Mouse (Mus musculus) 416B (cell line): ENCODE results near the gene Nfib.

Experiments
- DNase-seq: peaks from one replicate; pipeline ENCODE4 v3.0.0; 2011; ENCODE audit warnings: low read depth

The Nfib gene

GRCm38 (mm10) chr4:82624285-82625045, 81.1 kb downstream of the Nfib start:
- DNase-seq = peak; percentile 37

DNA sequence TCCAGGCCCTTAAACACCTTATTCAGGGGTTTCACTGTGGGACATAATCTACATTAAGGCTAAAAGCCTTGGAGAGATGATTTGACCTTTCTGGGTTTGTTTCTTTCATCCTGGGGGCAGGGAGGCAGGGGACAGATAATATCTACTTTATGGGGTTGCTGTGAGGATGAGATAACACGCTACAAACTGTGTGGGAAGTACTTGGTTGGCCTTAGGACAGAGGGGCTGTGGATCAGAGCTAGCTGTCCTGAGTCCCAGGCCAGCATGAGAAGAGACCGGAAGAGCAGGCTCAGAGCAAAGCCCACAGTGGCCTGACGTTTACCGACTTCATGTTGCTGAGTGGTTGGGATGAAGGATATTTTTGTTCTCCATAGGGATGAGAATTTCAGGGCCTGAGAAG, 81.7 kb downstream of the Nfib start:
- peak; percentile 53 for DNase-seq

DNA sequence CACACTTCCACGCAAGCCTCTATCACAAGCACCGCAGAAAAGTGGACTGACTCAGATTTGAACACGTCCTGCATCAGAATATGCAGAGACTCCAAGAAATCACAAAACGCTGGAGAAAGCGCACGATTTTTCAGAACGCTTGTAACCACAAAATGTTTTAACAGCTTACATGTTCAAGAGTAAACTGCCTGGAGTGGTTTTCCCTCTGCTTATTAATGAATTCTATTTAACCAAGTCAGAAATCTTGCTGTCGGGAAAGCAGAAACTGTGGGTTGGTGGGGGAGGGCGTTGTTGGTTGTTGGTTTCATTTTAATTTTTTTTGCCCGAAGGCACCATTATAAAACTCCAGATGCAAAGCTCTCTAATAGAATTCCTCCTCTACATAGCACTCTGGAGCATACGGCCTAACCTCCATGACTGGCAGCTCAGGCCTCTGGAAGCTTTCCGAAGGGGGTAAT, 82.4 kb downstream of the Nfib start:
- DNase-seq = no peak

DNA sequence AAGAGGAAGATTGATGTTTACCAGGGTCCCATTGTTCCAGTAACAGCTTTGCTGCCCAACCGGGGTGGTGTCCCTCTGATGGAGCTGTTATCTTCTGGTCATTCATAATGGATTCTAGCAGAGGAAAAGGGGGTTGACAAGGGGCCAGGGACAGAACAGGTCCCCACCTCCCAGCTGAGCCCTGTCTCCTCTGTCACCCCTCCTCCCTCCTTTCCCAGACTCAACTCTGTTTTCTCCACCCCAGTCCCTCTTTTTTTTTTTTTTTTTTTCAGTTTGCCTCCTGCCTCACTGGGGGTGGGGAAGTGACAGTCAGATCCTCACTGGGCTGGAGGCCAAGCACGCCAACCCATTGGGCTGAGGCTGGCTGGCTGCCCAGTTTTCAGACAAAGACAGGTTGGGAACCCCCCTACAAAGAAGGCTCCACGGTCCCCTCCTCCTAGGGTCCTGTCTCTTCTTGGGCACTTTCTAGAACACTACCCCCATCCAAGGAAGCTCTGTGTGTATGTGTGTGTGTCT, 83.2 kb downstream of the Nfib start:
- DNase-seq = peak; percentile 50

GRCm38 (mm10) chr4:82619539-82619941, 86.0 kb downstream of the Nfib start:
- peak; percentile 71 for DNase-seq

- no peak for DNase-seq
Observed at GRCm38 (mm10) chr4:82619003-82619402, 86.5 kb downstream of the Nfib start.

DNA sequence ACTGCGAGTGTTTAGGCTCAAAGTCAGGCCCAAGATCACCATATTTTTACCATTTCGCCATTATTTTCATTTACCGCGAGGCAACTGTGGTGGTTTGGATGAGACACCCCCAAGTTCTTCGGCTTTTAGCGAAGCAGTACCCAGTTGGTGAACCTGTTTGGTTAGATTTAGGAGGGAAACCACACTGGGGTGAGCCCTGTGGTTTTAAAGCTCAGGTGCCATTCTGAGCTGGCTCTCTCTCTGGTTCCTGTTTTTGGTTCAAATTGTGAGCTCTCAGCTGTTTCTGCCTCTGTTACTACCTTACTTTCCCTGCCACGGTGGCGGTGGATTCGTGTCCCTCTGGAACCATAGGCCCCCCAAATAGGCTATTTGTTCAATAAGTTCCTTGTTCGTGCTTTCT, 88.3 kb downstream of the Nfib start:
- no peak for DNase-seq

DNA sequence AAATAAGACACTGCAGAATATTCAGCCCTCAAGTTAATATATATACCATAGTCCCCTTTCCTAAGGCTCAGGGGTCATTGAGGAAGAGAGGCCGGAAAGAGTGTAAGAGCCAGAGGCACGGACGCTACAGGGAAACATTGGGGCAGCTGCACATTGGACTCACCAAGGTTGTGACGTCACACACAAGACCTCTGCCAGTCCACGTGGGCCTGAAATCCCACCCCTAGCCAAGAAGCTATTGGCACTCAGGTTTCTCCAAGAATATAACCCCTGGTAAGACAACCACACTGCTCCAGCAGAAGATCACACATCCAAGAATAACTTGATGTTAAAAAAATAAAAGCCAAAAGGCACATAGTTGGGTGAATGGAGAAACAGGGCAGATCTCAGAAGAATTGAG, 89.8 kb downstream of the Nfib start:
- DNase-seq = no peak

- DNase-seq = no peak
Observed at GRCm38 (mm10) chr4:82614466-82614805, 91.1 kb downstream of the Nfib start.

DNA sequence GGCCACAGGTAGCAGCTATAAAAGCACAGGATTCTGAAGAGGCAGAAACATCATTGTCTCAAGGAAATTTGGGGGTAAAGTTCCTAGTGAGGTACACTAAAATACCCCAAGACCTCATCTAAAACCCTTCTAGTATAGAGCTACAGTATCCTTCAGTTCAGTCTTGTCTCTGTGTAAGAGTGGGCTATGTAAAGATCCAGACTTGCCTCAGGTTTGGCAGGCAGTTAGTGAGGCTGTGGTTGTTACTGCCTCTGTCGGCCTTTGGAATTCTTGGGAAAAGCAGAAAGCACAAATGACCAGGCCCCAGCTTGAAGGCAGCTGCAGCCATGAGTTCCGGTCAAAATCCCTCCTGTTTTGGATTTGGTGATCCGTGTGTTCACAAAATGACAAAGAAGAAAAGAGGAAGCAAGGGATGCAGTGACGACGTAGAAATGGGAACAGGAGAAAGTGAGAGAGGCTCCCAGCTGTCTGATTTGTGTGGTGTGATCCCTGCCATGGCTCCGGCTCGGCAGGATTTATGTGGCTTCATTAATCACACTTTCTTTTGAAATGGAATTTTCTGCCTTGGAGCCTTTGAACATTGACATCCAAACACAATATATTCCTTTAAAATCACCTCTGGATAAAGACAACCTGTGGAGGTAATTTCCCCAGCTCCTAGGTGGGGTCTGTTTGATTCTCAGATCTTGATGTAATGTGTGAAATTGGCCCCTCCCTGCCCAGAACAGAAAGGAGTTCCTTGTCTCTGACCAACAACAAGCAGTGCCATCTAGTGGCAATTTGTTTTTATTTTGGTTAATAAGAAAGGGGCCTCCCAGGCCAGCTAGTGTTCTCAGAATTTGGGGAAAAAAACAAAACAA, 91.7 kb downstream of the Nfib start:
- DNase-seq = peak; percentile 51

- DNase-seq = no peak
Observed at GRCm38 (mm10) chr4:82609676-82610075, 95.9 kb downstream of the Nfib start.

DNA sequence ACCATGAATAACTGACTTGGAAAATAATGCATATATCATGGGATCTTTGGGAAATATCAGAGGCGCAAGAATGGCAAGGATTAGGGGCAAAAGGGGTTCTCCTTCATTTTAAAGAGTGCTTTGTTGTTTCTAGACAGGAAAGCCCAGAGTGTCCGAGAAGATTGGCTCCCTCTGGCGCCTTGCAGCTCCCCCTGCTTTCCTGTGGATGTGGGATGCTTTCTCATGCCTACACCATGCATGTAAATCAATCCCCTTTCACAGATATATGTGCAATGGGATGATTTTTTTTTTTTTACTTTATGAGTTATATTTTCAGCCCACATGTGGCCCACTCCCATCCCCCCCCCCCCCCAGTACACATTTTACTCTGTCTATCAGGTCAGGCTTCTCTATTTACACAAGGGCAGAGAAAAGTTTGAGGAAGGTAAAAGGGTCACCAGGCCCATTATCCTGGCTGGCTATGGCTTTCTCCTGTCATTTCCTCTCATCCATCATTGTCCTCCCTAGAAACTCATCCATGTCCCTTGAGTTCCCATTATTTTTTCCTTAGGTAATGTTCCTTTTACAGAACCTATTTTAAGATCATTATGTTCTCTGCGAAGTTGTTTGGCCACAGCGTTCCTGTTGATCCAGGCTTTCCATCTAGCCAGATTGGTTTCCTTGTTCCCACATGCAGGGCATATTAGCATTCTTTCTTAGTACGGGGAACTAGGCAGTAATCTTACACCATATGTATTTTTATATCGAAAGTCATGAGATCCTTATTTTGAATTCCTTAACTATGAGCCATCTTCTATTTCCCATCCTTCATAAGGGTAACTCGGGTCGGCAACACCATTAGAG, 96.6 kb downstream of the Nfib start:
- DNase-seq = no peak

- DNase-seq = no peak
Observed at GRCm38 (mm10) chr4:82607266-82607665, 98.3 kb downstream of the Nfib start.

DNA sequence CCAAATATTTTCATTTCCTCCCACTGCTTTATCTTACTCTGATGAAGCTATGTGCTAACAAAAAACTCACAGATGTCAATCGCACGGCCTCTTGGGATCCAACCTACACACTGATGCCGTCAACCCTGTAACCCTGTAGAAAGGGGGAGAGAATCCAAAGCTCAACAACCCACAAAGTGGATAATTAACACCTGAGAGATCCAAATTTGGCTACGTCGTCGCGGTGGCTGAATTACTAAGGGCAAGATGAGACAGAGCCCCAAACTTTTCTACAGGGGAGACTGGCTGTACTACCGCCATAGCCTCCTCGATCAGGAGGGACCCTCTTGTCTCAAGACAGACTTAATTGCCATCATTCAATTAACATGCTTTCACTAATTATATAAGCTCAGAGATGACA, 99.2 kb downstream of the Nfib start:
- DNase-seq = no peak

GRCm38 (mm10) chr4:82605034-82605784, 100.3 kb downstream of the Nfib start:
- no peak for DNase-seq

GRCm38 (mm10) chr4:82604501-82604900, 101.0 kb downstream of the Nfib start:
- no peak for DNase-seq

DNA sequence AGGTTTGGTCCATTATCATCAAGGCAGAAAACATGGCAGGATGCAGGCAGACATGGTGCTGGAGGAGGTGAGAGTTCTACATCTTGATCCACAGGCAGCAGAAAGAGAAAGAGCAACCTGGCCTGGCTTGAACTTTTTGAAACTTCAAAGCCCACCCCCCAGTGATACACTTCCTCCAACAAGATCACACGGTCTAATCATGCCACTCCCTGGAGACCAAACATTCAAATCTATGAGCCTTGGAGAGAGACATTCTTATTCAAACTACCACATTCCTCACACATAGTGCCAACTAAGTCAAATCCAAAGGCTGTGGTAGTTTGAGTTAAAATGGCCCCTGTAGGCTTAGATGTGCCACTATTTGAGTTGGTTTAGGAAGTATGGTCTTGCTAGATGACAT, 104.9 kb downstream of the Nfib start:
- DNase-seq = no peak

DNA sequence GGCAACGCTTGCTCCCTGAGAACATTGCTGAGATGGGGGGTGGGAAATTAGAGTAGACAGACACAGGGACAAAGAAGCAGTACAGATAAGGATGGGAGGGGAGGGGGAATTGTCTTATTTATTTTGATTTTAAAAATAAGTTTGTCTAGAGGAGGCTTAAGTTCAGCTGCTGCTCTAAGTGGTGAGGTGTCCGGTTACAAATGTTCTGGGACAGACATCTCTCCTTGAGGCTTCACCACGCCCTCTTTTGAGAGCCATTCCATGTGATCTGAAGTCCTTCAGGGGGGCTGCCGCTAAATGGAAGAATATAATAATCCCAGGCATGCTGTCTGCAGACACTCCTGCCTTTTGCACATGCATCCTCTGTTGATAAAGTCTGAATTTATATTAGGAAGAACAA, 107.1 kb downstream of the Nfib start:
- no peak for DNase-seq

DNA sequence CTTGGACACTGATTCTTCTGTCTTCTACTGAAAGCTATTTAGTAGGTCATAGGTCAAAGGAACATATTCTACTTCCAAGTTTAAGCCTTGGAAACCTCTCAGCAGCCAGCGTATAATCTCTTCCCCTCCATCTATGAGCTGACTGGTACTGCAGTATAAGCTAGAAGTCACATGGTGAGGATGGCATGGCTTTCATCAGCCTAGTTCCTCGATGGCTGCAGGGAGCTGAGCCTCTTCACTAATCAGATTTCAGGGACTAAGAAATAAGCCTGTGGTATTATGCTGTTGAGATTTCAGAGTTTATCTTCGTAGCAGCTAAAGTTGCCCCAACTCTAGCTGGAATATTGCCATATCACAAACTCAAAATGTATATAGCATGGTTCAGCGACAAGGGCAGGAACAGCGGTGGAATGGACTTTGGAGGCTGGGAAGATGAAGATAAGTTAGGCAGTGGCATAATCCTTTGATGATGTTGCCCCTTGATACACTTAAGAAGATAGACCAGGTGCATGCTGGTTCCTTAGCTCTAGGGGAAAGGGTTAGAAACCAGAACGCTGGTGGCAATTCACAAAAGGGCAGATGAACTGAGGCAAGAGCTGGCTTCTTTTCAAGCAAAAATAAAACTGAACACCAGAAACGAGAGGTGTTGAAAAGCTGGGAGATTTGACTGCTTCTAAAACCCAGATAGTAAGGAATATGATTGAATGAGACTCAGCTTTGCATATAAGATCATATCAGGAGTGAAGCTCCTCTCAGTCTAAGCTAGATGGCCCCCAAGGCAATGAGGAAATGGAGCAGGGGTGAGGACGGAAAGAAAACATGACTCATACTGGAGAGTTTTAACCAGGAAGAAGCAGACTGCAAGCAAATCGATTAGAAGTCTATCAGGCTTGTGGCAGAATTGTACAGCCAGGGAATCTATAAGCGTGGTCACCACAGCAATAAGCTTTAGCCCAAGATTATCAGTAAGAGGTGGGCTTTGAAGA, 111.6 kb downstream of the Nfib start:
- DNase-seq = peak; percentile 21
